Mouse (Mus musculus): ENCODE data around the gene 2410141K09Rik.
"Not testable (repeated sequence)": the region's sequence is repeated elsewhere in the genome, so short reads cannot be mapped to it uniquely, and the experiment has no call there.

2410141K09Rik gene

DNA sequence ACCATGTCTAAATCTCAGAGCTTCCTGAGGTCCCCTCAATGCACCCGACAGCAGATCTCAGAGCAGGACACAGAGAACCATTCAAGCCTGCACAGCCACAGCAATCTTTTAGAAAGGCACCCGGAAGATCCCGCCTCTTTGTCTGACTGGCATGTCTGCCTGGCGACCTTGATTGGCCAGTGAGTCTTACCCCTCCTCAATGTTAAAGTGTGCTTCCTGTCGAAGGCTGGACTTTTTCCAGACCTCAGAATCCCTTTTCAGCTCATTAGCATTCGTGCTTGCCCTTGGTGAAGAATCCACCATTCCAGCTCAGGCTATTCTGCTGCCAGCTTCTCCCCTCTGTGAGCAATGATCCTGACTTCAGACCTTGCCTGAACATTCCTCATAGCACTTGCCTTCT, at the start of gene 2410141K09Rik:
Gene 2410141K09Rik, minus strand, starts transcription at position 101 of the 400 bp plus-strand sequence.
- not testable (repeated sequence) for DNase-seq (ENCODE audit: low read depth, low spot score)

DNA sequence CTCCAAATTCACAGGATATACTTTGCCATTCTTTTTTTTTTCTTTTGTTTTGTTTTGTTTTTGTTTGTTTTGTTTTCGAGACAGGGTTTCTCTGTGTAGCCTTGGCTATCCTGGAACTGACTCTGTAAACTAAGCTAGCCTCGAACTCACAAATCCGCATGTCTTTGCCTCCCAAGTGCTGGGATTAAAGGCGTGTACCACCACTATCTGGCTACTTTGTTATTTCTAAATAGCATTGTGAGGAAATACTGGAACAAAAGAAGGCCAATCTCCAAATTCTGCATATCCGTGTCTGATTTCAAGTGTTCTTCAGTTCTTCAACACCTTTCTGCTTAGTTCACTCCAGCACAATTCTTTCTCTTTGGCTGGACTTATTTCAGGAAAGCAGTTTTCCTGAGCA, 14.1 kb downstream of the 2410141K09Rik start:
- DNase-seq (ENCODE audit: low read depth, low spot score): not testable (repeated sequence)

DNA sequence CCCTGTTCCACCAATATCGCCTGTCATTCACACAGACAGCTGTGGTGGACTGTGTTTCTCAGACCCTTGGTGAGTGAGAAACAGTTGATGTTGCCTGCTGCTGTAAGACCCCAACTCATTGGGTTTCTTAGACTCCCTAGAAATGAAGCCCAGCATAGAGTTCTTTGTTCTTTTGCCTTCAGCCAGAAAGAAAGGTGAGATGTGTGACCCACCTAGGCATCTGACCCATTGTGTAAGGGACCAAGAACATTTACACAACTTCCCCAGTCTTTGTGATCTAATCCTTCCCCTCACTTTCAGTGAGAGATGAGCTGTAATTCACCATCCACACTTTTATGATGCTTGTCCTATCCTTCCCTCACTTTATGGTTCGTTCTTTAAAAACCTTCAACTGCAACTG, 26.0 kb downstream of the 2410141K09Rik start:
- not testable (repeated sequence) for DNase-seq (ENCODE audit: low read depth, low spot score)
